Mouse (Mus musculus) left cerebral cortex, postnatal 14 days (tissue): ENCODE measurements around the gene Dnajc16. TPM values are rescaled to one million over a fixed set of nuclear protein-coding genes. Genes with fewer than 3 reads are reported as not detected.

Experiments
- total RNA-seq, 2 experiments: library from RNA; stranded (reverse); gene quantifications; 2 replicates each; pipeline ENCODE4 v1.2.3; 2021

The Dnajc16 gene
- total RNA-seq, 2 experiments from 2014 or later: 30.5 to 30.7 TPM

Other genes with a start within 250 kb of the Dnajc16 start
- 1 to 10 TPM; 1.2 to 1.3 TPM for gene Fblim1, start 184.8 kb downstream of the Dnajc16 start, total RNA-seq
- gene Tmem82, start 172.3 kb downstream of the Dnajc16 start, total RNA-seq: under 1 TPM; 0.76 to 0.97 TPM
- 1 to 10 TPM; 2.7 to 2.9 TPM for gene Slc25a34, start 167.1 kb downstream of the Dnajc16 start, total RNA-seq
- 10 to 100 TPM; 57.6 to 57.9 TPM for gene Plekhm2, start 126.0 kb downstream of the Dnajc16 start, total RNA-seq
- not detected for gene Rsc1a1, start 105.3 kb downstream of the Dnajc16 start, total RNA-seq
- 10 to 100 TPM; 32.5 to 33.6 TPM for gene Ddi2, start 67.5 kb downstream of the Dnajc16 start, total RNA-seq
- gene Agmat, start 44.3 kb downstream of the Dnajc16 start, total RNA-seq: under 1 TPM in 1 of 2 experiments, not detected in 1; 0.40 TPM
- 10 to 100 TPM; 19.4 to 21.8 TPM for gene Casp9, start 2.7 kb upstream of the Dnajc16 start, total RNA-seq
- not detected for gene Cela2a, start 35.2 kb upstream of the Dnajc16 start, total RNA-seq
- not detected for gene Ctrc, start 55.4 kb upstream of the Dnajc16 start, total RNA-seq
- gene Efhd2, start 84.0 kb upstream of the Dnajc16 start, total RNA-seq: 100 to 1,000 TPM; 103 to 119 TPM
- gene Fhad1, start 224.2 kb upstream of the Dnajc16 start, total RNA-seq: 1 to 10 TPM; 2.7 to 2.9 TPM